In genomic region chrX:9441102-9441501, GRCm38 (mm10) we compare ENCODE assay signal across 16 mouse cellular contexts. TPM values are rescaled to one million over a fixed set of nuclear protein-coding genes. Genes with fewer than 3 reads are reported as not detected.
DNase-seq lines count a peak whose midpoint lies in the region; ATAC-seq and TF ChIP-seq lines count a peak whose summit lies in the region.
"Had no signal": no experiment of that assay in that cellular context is flagged by ENCODE, and none has a peak within 500 bp of the region (broad histone marks: within the 10 kb centered on the region; RNA-seq: fewer than 3 reads in every experiment).

No protein-coding gene starts in this region.

- no peaks in the 10 kb centered on the region for H3K36me3 ChIP-seq in kidney, adult 2 months (ENCODE audit: control insufficient read depth, insufficient read depth, low read length)
- no peaks in the 10 kb centered on the region for H3K36me3 ChIP-seq in kidney, embryonic 14.5 days (ENCODE audit: control insufficient read depth, insufficient read depth, low read length)
- no peaks in the 10 kb centered on the region for H3K36me3 ChIP-seq in forebrain, embryonic 16.5 days (ENCODE audit: control insufficient read depth, insufficient read depth)
- H3K36me3 ChIP-seq: heart, embryonic 13.5 days; midbrain, embryonic 10.5 days; neural tube, embryonic 12.5 days; stomach, embryonic 15.5 days had no signal

- no peaks in the 10 kb centered on the region for H3K4me1 ChIP-seq in kidney, adult 2 months (ENCODE audit: control insufficient read depth, insufficient read depth, low read length)
- H3K4me1 ChIP-seq in kidney, embryonic 14.5 days (ENCODE audit: control insufficient read depth, insufficient read depth, low read length) = no peaks in the 10 kb centered on the region
- no peaks in the 10 kb centered on the region for H3K4me1 ChIP-seq in forebrain, embryonic 16.5 days (replicated peaks; ENCODE audit: control insufficient read depth, insufficient read depth, low read length)
- H3K4me1 ChIP-seq: heart, embryonic 13.5 days; midbrain, embryonic 10.5 days; neural tube, embryonic 12.5 days; stomach, embryonic 15.5 days had no signal

- no peak overlapping the region for H3K9ac ChIP-seq in kidney, embryonic 14.5 days (ENCODE audit: low read depth, low read length)
- H3K9ac ChIP-seq in forebrain, embryonic 16.5 days (replicated peaks; ENCODE audit: low read depth, low read length) = no peak overlapping the region
- H3K9ac ChIP-seq: heart, embryonic 13.5 days; neural tube, embryonic 12.5 days; stomach, embryonic 15.5 days had no signal

- no peak for ATAC-seq in CD4-positive, CD25-positive, alpha-beta regulatory T cell, adult 4 months
- ATAC-seq in kidney, embryonic 14.5 days (ENCODE audit: low FRiP score, low TSS enrichment) = no peak
- no peak for ATAC-seq in forebrain, embryonic 16.5 days
- ATAC-seq: hindbrain, embryonic 16.5 days had no signal

- no peak overlapping the region for H3K4me3 ChIP-seq in kidney, adult 2 months (ENCODE audit: insufficient read depth, low read depth, low read length)
- H3K4me3 ChIP-seq in kidney, embryonic 14.5 days (ENCODE audit: low read length) = no peak overlapping the region
- H3K4me3 ChIP-seq in forebrain, embryonic 16.5 days (replicated peaks; ENCODE audit: low read length) = no peak overlapping the region
- H3K4me3 ChIP-seq: heart, embryonic 13.5 days; left cerebral cortex, adult 2 months; midbrain, embryonic 10.5 days; neural tube, embryonic 12.5 days; stomach, embryonic 15.5 days had no signal

- DNase-seq in CD4-positive, CD25-positive, alpha-beta regulatory T cell, adult 2 months (ENCODE audit: low read depth, low spot score) = peak; percentile 25
- peak; percentile 3 for DNase-seq in kidney, adult 2 months
- DNase-seq in ES-CJ7 (ENCODE audit: low read depth, low spot score) = peak; percentile 7
- peak; percentile 0 for DNase-seq in kidney, postnatal 14 days
- DNase-seq in urinary bladder, postnatal 4 days (ENCODE audit: low spot score in 2 of 2) = no peak
- DNase-seq: lung, adult 18-20 months; right cerebral cortex, postnatal 14 days had no signal

- H3K9me3 ChIP-seq in kidney, embryonic 14.5 days (ENCODE audit: control insufficient read depth, low read length) = no peaks in the 10 kb centered on the region
- no peaks in the 10 kb centered on the region for H3K9me3 ChIP-seq in forebrain, embryonic 16.5 days (ENCODE audit: control insufficient read depth, low read length)
- H3K9me3 ChIP-seq: heart, embryonic 13.5 days; midbrain, embryonic 10.5 days; neural tube, embryonic 12.5 days; stomach, embryonic 15.5 days had no signal

- no peaks in the 10 kb centered on the region for H3K27me3 ChIP-seq in kidney, adult 2 months (replicated peaks; ENCODE audit: control insufficient read depth, insufficient read depth, low read length)
- H3K27me3 ChIP-seq in kidney, embryonic 14.5 days (ENCODE audit: control insufficient read depth, insufficient read depth, low read length) = no peaks in the 10 kb centered on the region
- no peaks in the 10 kb centered on the region for H3K27me3 ChIP-seq in forebrain, embryonic 16.5 days (replicated peaks; ENCODE audit: control insufficient read depth, insufficient read depth, low read length)
- H3K27me3 ChIP-seq: heart, embryonic 13.5 days; neural tube, embryonic 12.5 days; stomach, embryonic 15.5 days had no signal

- H3K4me2 ChIP-seq in kidney, embryonic 14.5 days (replicated peaks; ENCODE audit: low read depth, low read length) = no peak overlapping the region
- no peak overlapping the region for H3K4me2 ChIP-seq in forebrain, embryonic 16.5 days (ENCODE audit: low read length)
- H3K4me2 ChIP-seq: heart, embryonic 13.5 days; neural tube, embryonic 12.5 days; stomach, embryonic 15.5 days had no signal

- TF ChIP-seq POLR2A in kidney, adult 2 months (IDR thresholded peaks at IDR 0.05; ENCODE audit: low read depth, low read length) = no peak

- TF ChIP-seq CTCF in kidney, adult 2 months (conservative IDR thresholded peaks at IDR 0.05; ENCODE audit: insufficient read depth, insufficient read length, low read depth, low read length) = 0 out of 2 replicates have a peak, but pooled peaks have one; percentile 25

- 61% methylated on average over 4 of the region's 4 CpGs for WGBS in kidney, adult 2 months
- WGBS in kidney, embryonic 14.5 days = 67% methylated on average over 4 of the region's 4 CpGs
- WGBS in forebrain, embryonic 16.5 days = 64% methylated on average over 4 of the region's 4 CpGs

- no peak overlapping the region for H3K27ac ChIP-seq in kidney, adult 2 months (ENCODE audit: insufficient read depth, low read depth, low read length)
- H3K27ac ChIP-seq in kidney, embryonic 14.5 days (ENCODE audit: low read depth, low read length) = no peak overlapping the region
- H3K27ac ChIP-seq in forebrain, embryonic 16.5 days (ENCODE audit: low read length) = no peak overlapping the region
- H3K27ac ChIP-seq: heart, embryonic 13.5 days; left cerebral cortex, adult 2 months; midbrain, embryonic 10.5 days; neural tube, embryonic 12.5 days; stomach, embryonic 15.5 days had no signal

RNA-seq across cellular contexts. Expression of gene Cybb, which starts 46.5 kb away (rescaled TPM):
- polyA plus RNA-seq in CD4-positive, CD25-positive, alpha-beta regulatory T cell, adult 4 months (2017; shearing (Covaris generic)) = 10 to 100 TPM; 40.8 to 48.7 TPM
- 1.5 and 2.4 TPM in 2 replicates for polyA plus RNA-seq in kidney, adult 2 months (2012; rRNA removed)
- polyA plus RNA-seq in kidney, embryonic 14.5 days (2014; fragmentation: Nextera tagmentation; extraction: Ambion mirVana) = 1.7 and 3.1 TPM in 2 replicates
- polyA plus RNA-seq in forebrain, embryonic 16.5 days (2015; fragmentation: Nextera tagmentation; extraction: Ambion mirVana) = 0.23 and 0.31 TPM in 2 replicates

Comparison
In these comparisons a context has a peak if more than half of its experiments do, and no peak if none do; other contexts are left out.
1. DNase-seq: peak in CD4-positive, CD25-positive, alpha-beta regulatory T cell, adult 2 months (single experiment), kidney, adult 2 months (single experiment), ES-CJ7 (single experiment) and kidney, postnatal 14 days (single experiment); none in urinary bladder, postnatal 4 days (0 of 2).
2. RNA of gene Cybb, which starts 46.5 kb away (polyA plus RNA-seq): 40.8 to 48.7 TPM in CD4-positive, CD25-positive, alpha-beta regulatory T cell, adult 4 months; 1.7 to 3.1 TPM in kidney, embryonic 14.5 days, 1.5 to 2.4 TPM in kidney, adult 2 months and 0.23 to 0.31 TPM in forebrain, embryonic 16.5 days; every median in the first group is over 10 times any median in the second.